Mouse (Mus musculus): Measurements from ENCODE around the gene Gpc4.

The Gpc4 gene

DNA sequence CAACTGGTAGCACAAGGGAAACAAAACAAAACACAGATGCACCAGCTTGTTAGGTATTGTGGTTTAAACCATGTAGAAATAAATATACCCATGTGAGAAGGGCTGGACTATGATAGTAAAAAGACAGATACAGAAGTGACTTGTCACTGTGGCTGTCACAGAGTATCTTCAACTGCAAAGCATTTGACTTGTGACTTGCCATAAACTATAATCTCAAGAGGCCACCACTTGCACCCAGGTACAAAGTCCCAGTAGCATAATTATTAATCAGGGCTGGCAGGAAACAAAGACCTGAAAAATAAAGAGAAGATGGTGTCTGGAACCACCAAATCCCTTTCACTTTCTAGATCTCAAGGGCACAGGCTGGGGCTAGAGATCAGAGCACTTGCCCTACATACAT, 19.5 kb downstream of the Gpc4 start:
- no peak for DNase-seq

- DNase-seq = no peak
These were observed 20.6 kb downstream of the Gpc4 start for GRCm38 (mm10) chrX:52144491-52144890.

DNA sequence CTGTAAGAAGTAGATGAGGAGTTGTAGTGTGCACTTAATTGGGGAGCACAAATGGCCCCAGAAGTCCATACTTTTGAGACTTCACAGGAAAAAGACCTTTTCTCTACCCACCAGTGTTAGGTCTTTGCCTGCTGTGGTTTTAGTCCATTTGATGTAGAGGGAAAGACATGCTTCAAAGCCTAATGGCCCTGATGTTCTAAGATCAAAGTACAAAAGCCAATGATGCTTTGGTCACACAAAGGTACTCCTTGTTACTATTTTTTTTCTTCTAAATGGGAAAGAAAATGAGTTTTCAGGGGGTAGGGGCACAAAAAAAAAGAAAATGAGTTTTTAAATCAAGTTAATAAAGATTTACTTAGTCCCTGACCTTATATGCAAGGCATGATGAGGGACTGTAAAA, 24.7 kb downstream of the Gpc4 start:
- DNase-seq = no peak

GRCm38 (mm10) chrX:52138461-52139075, 26.5 kb downstream of the Gpc4 start:
- no peak for DNase-seq

GRCm38 (mm10) chrX:52138033-52138432, 27.0 kb downstream of the Gpc4 start:
- DNase-seq = no peak

GRCm38 (mm10) chrX:52136525-52136924, 28.5 kb downstream of the Gpc4 start:
- DNase-seq = no peak

DNA sequence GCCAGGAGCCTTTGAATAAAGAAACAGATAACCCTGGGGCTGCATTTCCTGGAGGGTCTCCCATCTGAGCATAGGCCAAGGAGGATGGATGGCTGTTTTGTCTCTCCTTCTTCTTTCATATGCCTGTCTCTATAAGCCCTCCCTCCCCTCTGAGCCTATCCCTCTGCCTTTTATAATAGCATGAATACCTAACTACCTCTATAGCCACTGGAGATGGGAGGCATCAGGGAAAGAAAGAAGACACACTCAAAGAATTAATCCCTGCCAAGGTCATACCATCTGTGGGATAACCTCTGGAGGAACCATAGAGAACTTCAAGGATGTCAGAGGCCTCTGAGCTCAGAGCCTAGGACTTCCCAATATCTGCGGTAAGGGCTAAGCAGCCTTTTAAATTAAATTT, 35.4 kb downstream of the Gpc4 start:
- no peak for DNase-seq

DNA sequence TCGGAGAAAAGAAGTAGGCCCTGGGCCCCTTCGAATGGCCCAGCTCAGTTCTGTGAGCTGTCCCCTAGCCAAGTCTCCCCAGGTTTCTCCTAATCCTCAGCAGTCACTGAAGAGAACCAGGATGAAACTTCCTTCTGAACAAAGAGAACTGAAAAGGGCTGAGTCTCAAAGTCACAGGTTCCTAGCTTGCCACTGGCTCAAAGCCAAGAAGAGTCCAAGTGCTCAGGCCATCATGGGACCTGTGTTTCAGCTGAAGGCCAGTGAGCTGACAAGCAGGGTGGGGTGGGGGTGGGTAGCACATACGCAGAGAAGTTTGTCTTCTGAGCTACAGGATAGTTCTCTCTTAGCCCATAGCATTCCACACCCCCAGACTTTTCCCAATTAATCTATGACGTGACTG, 36.3 kb downstream of the Gpc4 start:
- no peak for DNase-seq

DNA sequence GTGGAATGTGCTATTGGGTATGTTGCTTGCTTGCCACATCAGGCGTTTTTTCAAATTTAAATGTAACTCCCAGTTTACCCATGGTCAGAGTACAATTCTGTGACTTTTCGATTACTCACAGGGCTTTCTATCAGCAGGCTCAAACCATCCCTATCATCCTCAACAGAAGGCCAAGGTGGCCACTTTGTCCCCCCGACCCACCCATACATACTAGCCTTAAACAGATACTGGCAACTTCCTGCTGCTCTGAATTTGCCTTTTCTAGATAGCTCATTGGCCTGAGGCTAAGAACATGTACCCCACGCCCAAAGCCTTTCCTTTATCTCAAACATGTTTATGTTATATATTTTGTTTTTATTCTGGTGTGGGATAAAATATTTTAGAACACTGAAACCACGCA, 51.4 kb downstream of the Gpc4 start:
- no peak for DNase-seq

DNA sequence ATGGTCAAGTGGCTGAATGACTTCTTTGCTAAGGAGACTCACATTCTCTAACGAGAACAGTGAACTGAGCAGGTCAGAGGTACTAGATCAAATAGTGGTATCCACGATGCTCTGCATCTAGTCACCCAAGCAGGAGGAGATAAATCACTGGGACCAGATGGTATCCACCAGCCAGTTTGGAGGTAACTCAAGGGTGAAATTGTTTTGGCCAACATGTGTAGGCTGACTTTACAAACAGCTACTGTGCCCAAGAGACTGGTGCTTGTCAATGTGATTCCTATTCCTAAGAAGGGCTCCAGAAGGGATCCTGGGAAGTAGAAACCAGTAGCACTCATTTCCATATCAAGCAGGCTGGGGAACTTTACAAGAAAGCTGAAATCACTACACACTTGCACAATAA, 55.4 kb downstream of the Gpc4 start:
- no peak for DNase-seq

GRCm38 (mm10) chrX:52108966-52109365, 56.1 kb downstream of the Gpc4 start:
- DNase-seq = no peak

DNA sequence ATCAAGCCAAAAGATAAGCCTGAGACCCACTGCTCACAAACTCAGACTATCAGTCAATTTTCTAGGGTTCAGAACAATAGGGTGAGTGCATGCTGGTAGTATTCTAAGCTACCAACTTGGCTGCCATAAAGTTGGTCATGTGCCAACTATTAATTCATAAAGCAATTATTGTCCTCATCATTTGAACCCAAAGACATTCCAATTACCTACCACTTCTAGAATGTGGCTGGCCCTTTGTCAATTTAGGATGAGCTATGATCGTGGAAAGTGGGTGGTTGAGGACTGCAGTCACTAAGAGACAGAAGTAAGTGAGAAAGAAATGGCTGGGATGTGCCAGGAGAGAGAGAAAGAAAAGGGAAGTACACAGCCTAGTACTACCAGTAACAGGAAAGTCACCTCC, 61.3 kb downstream of the Gpc4 start:
- no peak for DNase-seq

DNA sequence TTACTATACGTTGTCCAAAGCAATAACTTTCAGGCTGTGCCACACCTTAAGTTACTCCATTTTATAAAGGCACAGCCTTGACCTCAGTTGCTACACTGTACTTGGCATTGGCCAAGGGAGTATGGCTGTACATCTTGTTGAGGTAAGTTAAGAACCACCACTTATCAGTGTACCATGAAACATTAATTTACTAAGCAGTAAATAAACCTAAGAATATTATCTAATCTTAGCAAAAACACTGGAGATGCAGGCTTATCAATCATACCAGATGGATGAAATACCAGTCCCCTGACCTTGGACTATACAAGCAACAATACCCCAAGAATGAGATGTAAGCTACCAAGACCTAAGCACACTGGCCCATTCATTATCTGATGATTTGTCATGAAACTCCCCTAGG, 63.1 kb downstream of the Gpc4 start:
- DNase-seq = no peak

DNA sequence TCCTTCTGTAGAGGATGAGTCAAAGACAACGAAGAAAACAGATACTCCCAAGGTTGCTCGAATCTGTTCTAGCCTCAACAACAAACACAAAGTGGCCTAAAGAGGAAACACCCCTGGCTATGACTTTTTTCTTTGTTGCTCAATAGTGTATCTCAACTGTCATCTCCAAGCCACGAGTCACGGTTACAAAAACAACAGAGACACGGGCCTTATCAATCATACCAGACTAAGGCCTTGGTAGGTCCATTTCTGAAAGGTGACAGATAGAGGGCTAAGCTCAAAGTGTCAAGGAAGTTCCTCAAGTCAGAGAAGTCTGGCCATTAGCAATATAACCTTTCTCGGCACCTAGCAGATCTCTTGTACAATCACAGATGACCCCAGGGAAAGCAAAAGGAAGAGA, 63.6 kb downstream of the Gpc4 start:
- no peak for DNase-seq

- DNase-seq = peak; percentile 12
These were observed 77.2 kb downstream of the Gpc4 start for GRCm38 (mm10) chrX:52087726-52088348.

- DNase-seq = no peak
These were observed 78.0 kb downstream of the Gpc4 start for GRCm38 (mm10) chrX:52086885-52087573.

DNA sequence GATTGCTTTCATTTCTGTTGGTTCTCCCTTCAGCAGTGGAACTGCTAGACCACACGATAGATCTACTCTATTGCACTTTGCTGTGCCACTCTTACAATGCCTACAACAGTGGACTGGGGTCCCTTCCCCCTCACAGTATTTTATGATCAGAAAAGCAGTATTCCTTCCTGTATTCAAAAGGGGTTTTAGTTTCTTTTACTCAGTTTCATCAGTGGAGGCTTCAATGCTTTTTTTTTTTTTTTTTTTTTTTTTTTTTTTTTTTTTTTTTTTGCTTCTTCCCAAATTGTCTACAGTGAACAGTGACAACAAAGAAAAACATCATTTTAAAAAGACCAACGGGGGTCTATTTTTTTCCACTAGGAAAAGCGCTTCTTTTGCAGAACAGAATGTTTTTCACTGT, 81.5 kb downstream of the Gpc4 start:
- DNase-seq = no peak

DNA sequence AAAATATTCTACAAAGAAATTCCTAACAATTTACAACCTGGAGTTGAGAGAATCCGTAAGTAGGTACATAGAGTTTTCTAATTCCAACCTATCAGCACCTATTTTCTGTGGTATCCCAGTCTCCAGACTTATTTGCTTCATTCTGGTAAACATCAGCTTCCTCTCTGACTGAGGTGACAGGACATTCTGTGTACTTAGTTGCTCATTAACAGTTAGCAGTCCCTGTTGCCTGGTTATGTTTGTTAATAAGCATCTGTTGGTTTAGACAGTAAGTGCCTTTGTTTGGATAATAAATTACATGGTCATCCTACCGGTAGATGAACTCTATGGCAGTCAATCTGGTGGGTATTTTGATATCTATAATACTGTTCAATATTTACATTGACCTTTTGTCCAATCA, 92.6 kb downstream of the Gpc4 start:
- no peak for DNase-seq

DNA sequence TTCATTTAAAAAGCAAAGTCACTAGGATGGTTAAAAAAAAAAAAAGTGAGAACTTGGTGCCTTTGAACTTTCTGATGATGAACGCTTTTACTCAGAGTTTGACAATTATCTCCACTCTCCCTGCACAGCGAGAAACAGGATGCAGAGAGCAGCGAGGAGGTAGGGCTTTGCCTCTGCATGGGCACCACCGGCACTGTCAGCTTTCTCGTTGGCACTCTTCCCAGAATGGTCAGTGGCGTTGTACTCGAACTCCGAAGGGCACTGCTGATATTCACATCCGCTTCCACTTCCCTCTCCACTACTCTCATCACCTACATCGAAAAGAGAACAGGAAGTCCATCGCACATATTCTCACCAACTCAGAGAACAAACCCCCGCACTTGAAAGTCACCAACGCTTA, 111.6 kb downstream of the Gpc4 start:
- DNase-seq = no peak

- DNase-seq = peak; percentile 31
These were observed 113.0 kb downstream of the Gpc4 start for GRCm38 (mm10) chrX:52052011-52052410.

- DNase-seq = no peak
These were observed 114.1 kb downstream of the Gpc4 start for GRCm38 (mm10) chrX:52050941-52051340.

- no peak for DNase-seq
These were observed 125.2 kb downstream of the Gpc4 start for GRCm38 (mm10) chrX:52039875-52040274.

DNA sequence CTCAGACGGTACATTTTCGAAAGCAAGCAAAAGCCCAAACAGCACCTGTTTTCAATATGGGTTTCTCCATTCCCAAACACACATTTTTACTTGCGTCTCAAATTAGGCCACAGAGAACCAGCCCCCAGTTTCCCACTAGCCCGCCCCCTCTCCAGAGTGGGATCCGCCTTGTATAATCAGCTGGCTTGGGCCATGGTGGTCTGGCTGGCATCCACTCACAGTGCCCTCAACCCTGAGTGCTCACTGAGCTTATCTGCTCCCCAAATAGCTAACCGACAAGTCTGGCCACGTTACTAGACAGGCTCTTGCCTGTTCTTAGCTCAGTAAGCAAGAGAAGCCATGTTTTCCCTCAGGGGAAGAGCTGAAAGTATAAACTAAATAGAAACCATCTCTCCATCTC, 134.9 kb downstream of the Gpc4 start:
- DNase-seq = no peak

- DNase-seq = peak; percentile 31
These were observed 147.4 kb downstream of the Gpc4 start for GRCm38 (mm10) chrX:52017660-52018059.

All from lung, postnatal 14 days (tissue).